Mouse (Mus musculus): ENCODE measurements at regions not wholly inside any gene's neighbourhood (a gene's known extent, or its start where the extent isn't known, plus 50 kb on each side); places are given as distances from the start of the nearest gene placed in this dataset.

- no peak for TF ChIP-seq CTCF (IDR thresholded peaks at IDR 0.05)
- Histone ChIP-seq H3K27ac (ENCODE audit: low read depth, low read length) (no peak overlapping the region), H3K36me3 (ENCODE audit: insufficient read depth, low read length) (no peaks in the 10 kb centered on the region), H3K9me3 (ENCODE audit: low read length) (no peaks in the 10 kb centered on the region), H3K4me2 (ENCODE audit: low read depth, low read length, poor library complexity, severe bottlenecking) (no peak overlapping the region), H3K9ac (replicated peaks; ENCODE audit: low read length, poor library complexity, severe bottlenecking) (no peak overlapping the region), H3K27me3 (ENCODE audit: insufficient read depth, low read length) (no peaks in the 10 kb centered on the region), H3K4me1 (ENCODE audit: insufficient read depth, low read length) (no peaks in the 10 kb centered on the region), H3K4me3 (ENCODE audit: low read depth, low read length) (no peak overlapping the region)
- DNase-seq (ENCODE audit: low spot score) (no peak), ATAC-seq (ENCODE audit: low FRiP score) (no peak)
- WGBS, result 84% methylated on average over 2 of the region's 2 CpGs
Measured at GRCm38 (mm10) chr9:71028102-71028501, 76.1 kb upstream of the Lipc start.

DNA sequence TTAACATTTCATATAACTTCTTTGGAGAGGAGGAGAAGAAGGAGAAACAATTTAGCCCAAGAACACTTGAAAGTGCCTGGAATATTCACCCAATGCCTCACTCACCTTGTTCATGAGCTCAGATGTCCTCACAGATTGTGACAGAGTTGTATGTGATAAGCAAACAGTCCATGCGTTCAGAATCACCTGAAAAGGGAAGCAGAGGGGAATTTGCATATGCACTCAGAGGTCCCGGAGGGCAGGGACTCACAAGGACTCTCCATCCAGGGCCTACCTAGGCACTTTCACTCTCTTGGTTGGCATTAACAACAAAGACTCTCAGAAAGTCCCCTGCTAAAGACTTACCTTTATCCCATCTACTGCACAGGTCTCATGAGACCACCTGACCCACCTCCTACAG, 75.6 kb upstream of the Lipc start:
- ATAC-seq (ENCODE audit: low FRiP score), result no peak
- Histone ChIP-seq H3K4me2 (ENCODE audit: low read depth, low read length, poor library complexity, severe bottlenecking) (no peak overlapping the region), H3K4me1 (ENCODE audit: insufficient read depth, low read length) (no peaks in the 10 kb centered on the region), H3K4me3 (ENCODE audit: low read depth, low read length) (no peak overlapping the region), H3K36me3 (ENCODE audit: insufficient read depth, low read length) (no peaks in the 10 kb centered on the region), H3K27ac (ENCODE audit: low read depth, low read length) (no peak overlapping the region), H3K9me3 (ENCODE audit: low read length) (no peaks in the 10 kb centered on the region), H3K27me3 (ENCODE audit: insufficient read depth, low read length) (no peaks in the 10 kb centered on the region), H3K9ac (replicated peaks; ENCODE audit: low read length, poor library complexity, severe bottlenecking) (no peak overlapping the region)
- DNase-seq (ENCODE audit: low spot score), result no peak
- WGBS, result 67% methylated on average over 2 of the region's 2 CpGs
- TF ChIP-seq CTCF (IDR thresholded peaks at IDR 0.05), result no peak

GRCm38 (mm10) chr9:71025196-71025595, 73.2 kb upstream of the Lipc start:
- DNase-seq (ENCODE audit: low spot score) (no peak), ATAC-seq (ENCODE audit: low FRiP score) (no peak)
- Histone ChIP-seq H3K9ac (replicated peaks; ENCODE audit: low read length, poor library complexity, severe bottlenecking) (no peak overlapping the region), H3K4me3 (ENCODE audit: low read depth, low read length) (no peak overlapping the region), H3K4me1 (ENCODE audit: insufficient read depth, low read length) (no peaks in the 10 kb centered on the region), H3K27me3 (ENCODE audit: insufficient read depth, low read length) (no peaks in the 10 kb centered on the region), H3K36me3 (ENCODE audit: insufficient read depth, low read length) (no peaks in the 10 kb centered on the region), H3K27ac (ENCODE audit: low read depth, low read length) (no peak overlapping the region), H3K4me2 (ENCODE audit: low read depth, low read length, poor library complexity, severe bottlenecking) (no peak overlapping the region), H3K9me3 (ENCODE audit: low read length) (no peaks in the 10 kb centered on the region)
- TF ChIP-seq CTCF (IDR thresholded peaks at IDR 0.05), result no peak
- 78% methylated on average over 3 of the region's 3 CpGs for WGBS

DNA sequence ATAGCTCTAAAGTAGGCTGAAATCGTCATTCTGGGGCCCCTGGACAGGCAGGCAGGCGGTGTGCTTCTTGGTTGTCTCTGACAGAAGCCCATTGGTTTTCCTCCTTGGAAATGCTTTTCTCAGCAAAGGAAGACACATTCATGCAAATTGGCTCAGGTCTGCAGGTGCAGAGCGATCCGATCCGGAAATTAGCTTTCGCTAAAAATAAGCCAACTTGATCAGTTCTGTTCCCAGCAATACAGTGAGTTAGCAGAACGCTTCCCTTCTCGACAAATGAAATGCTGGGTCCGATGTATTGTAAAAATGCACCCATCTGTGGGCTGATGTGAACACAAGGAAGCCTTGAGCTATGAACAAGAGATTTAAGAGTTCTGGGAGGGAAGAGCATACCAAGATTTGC, 66.2 kb upstream of the Lipc start:
- H3K4me1 ChIP-seq (ENCODE audit: insufficient read depth, low read length), result no peaks in the 10 kb centered on the region
- H3K9me3 ChIP-seq (ENCODE audit: low read length), result no peaks in the 10 kb centered on the region
- ATAC-seq (ENCODE audit: low FRiP score), result no peak
- 61% methylated on average over 9 of the region's 9 CpGs for WGBS
- DNase-seq (ENCODE audit: low spot score), result no peak
- no peak overlapping the region for H3K9ac ChIP-seq (replicated peaks; ENCODE audit: low read length, poor library complexity, severe bottlenecking)
- H3K27me3 ChIP-seq (ENCODE audit: insufficient read depth, low read length), result no peaks in the 10 kb centered on the region
- no peak for TF ChIP-seq CTCF (IDR thresholded peaks at IDR 0.05)
- H3K4me3 ChIP-seq (ENCODE audit: low read depth, low read length), result no peak overlapping the region
- no peak overlapping the region for H3K4me2 ChIP-seq (ENCODE audit: low read depth, low read length, poor library complexity, severe bottlenecking)
- no peak overlapping the region for H3K27ac ChIP-seq (ENCODE audit: low read depth, low read length)
- no peaks in the 10 kb centered on the region for H3K36me3 ChIP-seq (ENCODE audit: insufficient read depth, low read length)

DNA sequence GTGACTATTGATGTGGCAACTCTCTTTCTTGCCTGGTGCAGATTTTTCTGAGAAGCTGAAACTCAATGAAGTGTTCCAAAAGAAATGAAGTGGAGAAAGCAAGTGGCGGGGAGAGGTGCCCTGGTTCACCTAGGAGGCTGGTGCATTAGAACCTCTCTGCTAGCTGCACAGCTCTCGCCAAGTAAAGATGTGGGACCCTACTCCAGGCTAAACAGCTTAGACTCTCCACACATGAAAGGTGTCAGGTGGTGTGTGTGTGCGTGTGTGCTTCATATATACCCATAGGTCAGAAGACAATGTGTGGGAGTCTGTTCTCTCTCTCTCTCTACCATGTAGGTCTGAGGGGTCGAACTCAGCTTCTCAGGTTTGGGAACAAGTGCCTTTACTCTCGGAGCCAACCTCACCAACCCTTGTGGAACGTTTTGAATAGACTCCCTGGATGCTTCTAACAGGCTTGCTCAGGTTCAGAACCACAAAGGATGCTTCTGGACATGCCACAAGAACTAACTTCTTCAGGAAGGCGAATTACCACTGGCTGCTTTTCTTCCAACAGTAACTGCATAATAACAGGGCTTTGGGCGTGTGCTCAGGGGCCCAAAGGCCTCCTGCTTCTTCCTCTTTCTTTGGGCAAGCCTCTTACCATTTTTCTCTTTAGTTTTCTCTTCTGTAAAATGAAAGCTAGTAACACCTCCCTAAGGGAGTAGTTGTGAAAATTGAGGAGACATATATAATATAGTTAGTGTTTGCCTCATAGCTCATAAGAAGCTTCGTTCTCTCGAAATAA, 65.6 kb upstream of the Lipc start:
- 72% methylated on average over 10 of the region's 10 CpGs for WGBS
- no peak for DNase-seq (ENCODE audit: low spot score)
- no peak overlapping the region for H3K27ac ChIP-seq (ENCODE audit: low read depth, low read length)

GRCm38 (mm10) chr9:71015942-71016341, 63.9 kb upstream of the Lipc start:
- no peak for ATAC-seq (ENCODE audit: low FRiP score)
- WGBS, result 87% methylated on average over 3 of the region's 3 CpGs
- no peak overlapping the region for H3K4me3 ChIP-seq (ENCODE audit: low read depth, low read length)

More for the DNA sequence above, 65.6 kb upstream of the Lipc start:
- Histone ChIP-seq H3K4me3 (ENCODE audit: low read depth, low read length) (no peak overlapping the region), H3K9me3 (ENCODE audit: low read length) (no peaks in the 10 kb centered on the region), H3K4me1 (ENCODE audit: insufficient read depth, low read length) (no peaks in the 10 kb centered on the region), H3K9ac (replicated peaks; ENCODE audit: low read length, poor library complexity, severe bottlenecking) (no peak overlapping the region), H3K27me3 (ENCODE audit: insufficient read depth, low read length) (no peaks in the 10 kb centered on the region), H3K4me2 (ENCODE audit: low read depth, low read length, poor library complexity, severe bottlenecking) (no peak overlapping the region), H3K36me3 (ENCODE audit: insufficient read depth, low read length) (no peaks in the 10 kb centered on the region)
- ATAC-seq (ENCODE audit: low FRiP score), result no peak
- TF ChIP-seq CTCF (IDR thresholded peaks at IDR 0.05), result no peak

More at GRCm38 (mm10) chr9:71015942-71016341, 63.9 kb upstream of the Lipc start:
- no peak for TF ChIP-seq CTCF (IDR thresholded peaks at IDR 0.05)
- Histone ChIP-seq H3K27me3 (ENCODE audit: insufficient read depth, low read length) (no peaks in the 10 kb centered on the region), H3K9me3 (ENCODE audit: low read length) (no peaks in the 10 kb centered on the region), H3K9ac (replicated peaks; ENCODE audit: low read length, poor library complexity, severe bottlenecking) (no peak overlapping the region), H3K36me3 (ENCODE audit: insufficient read depth, low read length) (no peaks in the 10 kb centered on the region), H3K4me2 (ENCODE audit: low read depth, low read length, poor library complexity, severe bottlenecking) (no peak overlapping the region), H3K4me1 (ENCODE audit: insufficient read depth, low read length) (no peaks in the 10 kb centered on the region), H3K27ac (ENCODE audit: low read depth, low read length) (no peak overlapping the region)
- no peak for DNase-seq (ENCODE audit: low spot score)
